Mouse (Mus musculus) layer of hippocampus, adult 18-20 months (tissue): ENCODE data around the gene Top3a. TPM values are rescaled to one million over a fixed set of nuclear protein-coding genes. Genes with fewer than 3 reads are reported as not detected.

Experiments
- DNase-seq, 2 experiments: peaks; one replicate each; pipeline ENCODE4 v3.0.0; 2022; ENCODE audit warnings: low spot score in 2 of 2
- total RNA-seq, 2 experiments: library from RNA; stranded (reverse); gene quantifications; 2 replicates each; pipeline ENCODE4 v1.2.3; 2021

Gene Top3a
- total RNA-seq, 2 experiments from 2014 or later: 5.7 to 6.0 TPM

- no peak for DNase-seq
Measured at GRCm38 (mm10) chr11:60712639-60713255, 64.4 kb downstream of the Top3a start.

GRCm38 (mm10) chr11:60712040-60712439, 65.1 kb downstream of the Top3a start:
- no peak for DNase-seq

GRCm38 (mm10) chr11:60711218-60711617, 65.9 kb downstream of the Top3a start:
- DNase-seq: no peak

- DNase-seq: peak in 1 of 2 experiments; percentile 0
Measured at GRCm38 (mm10) chr11:60709481-60710465, 67.4 kb downstream of the Top3a start.

- DNase-seq: no peak
Measured at GRCm38 (mm10) chr11:60708631-60709030, 68.5 kb downstream of the Top3a start.

GRCm38 (mm10) chr11:60707672-60708071, 69.5 kb downstream of the Top3a start:
- DNase-seq: no peak

- DNase-seq: no peak
Measured at GRCm38 (mm10) chr11:60706696-60707480, 70.3 kb downstream of the Top3a start.

GRCm38 (mm10) chr11:60706076-60706475, 71.1 kb downstream of the Top3a start:
- no peak for DNase-seq

GRCm38 (mm10) chr11:60705255-60705654, 71.9 kb downstream of the Top3a start:
- no peak for DNase-seq

GRCm38 (mm10) chr11:60704023-60704880, 72.9 kb downstream of the Top3a start:
- DNase-seq: peak in 1 of 2 experiments; percentile 6

- DNase-seq: peak in 1 of 2 experiments; percentile 83
Measured at GRCm38 (mm10) chr11:60703131-60703530, 74.0 kb downstream of the Top3a start.

- DNase-seq: peak in 1 of 2 experiments; percentile 2
Measured at GRCm38 (mm10) chr11:60701611-60702010, 75.6 kb downstream of the Top3a start.

- peak in 1 of 2 experiments; percentile 2 for DNase-seq
Measured at GRCm38 (mm10) chr11:60700320-60701185, 76.6 kb downstream of the Top3a start.

- peak; percentile 79 to 86 for DNase-seq
Measured at GRCm38 (mm10) chr11:60699524-60700075, 77.6 kb downstream of the Top3a start, which contains the start of gene Llgl1. Gene Llgl1, plus strand, starts transcription at chr11:60699723.

- DNase-seq: peak in 1 of 2 experiments; percentile 11
Measured at GRCm38 (mm10) chr11:60698806-60699523, 78.2 kb downstream of the Top3a start.

- peak in 1 of 2 experiments; percentile 4 for DNase-seq
Measured at GRCm38 (mm10) chr11:60697561-60697960, 79.6 kb downstream of the Top3a start.

GRCm38 (mm10) chr11:60696165-60696564, 81.0 kb downstream of the Top3a start:
- DNase-seq: peak in 1 of 2 experiments; percentile 1
